Mouse (Mus musculus) ovary, postnatal 14 days (tissue): ENCODE data around the gene Gm7929.
"Not testable (repeated sequence)": the region's sequence is repeated elsewhere in the genome, so short reads cannot be mapped to it uniquely, and the experiment has no call there.

Experiments
- DNase-seq: peaks from one replicate; pipeline ENCODE4 v3.0.0; 2022; ENCODE audit warnings: low spot score

Gene Gm7929

DNA sequence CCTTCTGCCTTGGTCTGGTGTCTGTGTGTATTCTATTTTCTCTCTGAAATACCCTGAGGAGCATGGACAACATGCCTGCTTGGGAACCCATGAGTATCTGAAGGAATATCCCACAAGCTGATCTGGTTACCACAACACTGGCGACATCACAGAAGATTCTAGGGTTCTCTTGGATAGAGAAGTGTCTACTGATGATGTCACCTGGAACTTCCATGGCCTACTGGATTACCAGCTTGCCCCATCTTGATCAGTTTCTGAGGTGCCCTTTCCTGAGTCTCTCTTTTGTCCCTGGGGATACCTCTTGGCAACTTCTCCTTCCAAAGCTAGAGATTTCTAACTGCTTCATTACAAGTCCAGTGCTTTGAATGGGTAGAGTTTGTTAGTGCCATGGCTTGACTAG is at the start of gene Gm7929:
Gm7929 (minus strand) TSS at position 101 of the 400 bp plus-strand sequence.
- DNase-seq = not testable (repeated sequence)

- DNase-seq = not testable (repeated sequence)
Observed at GRCm38 (mm10) chr14:41772341-41772740, 21.9 kb upstream of the Gm7929 start, which contains the start of gene Gm47189. Gm47189 (minus strand) TSS chr14:41772441.

- DNase-seq = not testable (repeated sequence)
Observed at GRCm38 (mm10) chr14:41755931-41756330, 5.5 kb upstream of the Gm7929 start.

- DNase-seq = not testable (repeated sequence)
Observed at GRCm38 (mm10) chr14:41723437-41723836, 27.0 kb downstream of the Gm7929 start.

- not testable (repeated sequence) for DNase-seq
Observed at GRCm38 (mm10) chr14:41717180-41717579, 33.2 kb downstream of the Gm7929 start.

DNA sequence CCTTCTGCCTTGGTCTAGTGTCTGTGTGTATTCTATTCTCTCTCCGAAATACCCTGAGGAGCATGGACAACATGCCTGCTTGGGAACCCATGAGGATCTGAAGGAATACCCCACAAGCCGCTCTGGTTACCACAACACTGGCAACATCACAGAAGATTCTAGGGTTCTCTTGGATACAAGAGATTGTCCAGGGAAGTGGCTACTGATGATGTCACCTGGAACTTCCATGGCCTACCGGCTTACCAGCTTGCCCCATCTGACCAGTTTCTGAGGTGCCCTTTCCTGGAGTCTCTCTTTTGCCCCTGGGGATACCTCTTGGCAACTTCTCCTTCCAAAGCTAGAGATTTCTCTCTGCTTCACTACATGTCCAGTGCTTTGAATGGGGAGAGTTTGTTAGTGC is 48.6 kb downstream of the Gm7929 start, which contains the start of gene Gm8068:
Gm8068 (minus strand) TSS at position 101 of the 400 bp plus-strand sequence.
- DNase-seq = not testable (repeated sequence)
